Mouse (Mus musculus) testis, adult 2 months (tissue): ENCODE measurements around the gene Dio1. TPM values are rescaled to one million over a fixed set of nuclear protein-coding genes. Genes with fewer than 3 reads are reported as not detected.

ENCODE experiments used
- H3K27ac ChIP-seq: fragments of 200-500 bp; 2 replicates; pipeline ENCODE4 v1.5.1; 2012; ENCODE audit warnings: low read depth, low read length; ENCODE audit not compliant: control insufficient read depth, insufficient read depth
- H3K27me3 ChIP-seq: fragments of 200-500 bp; 2 replicates; pipeline ENCODE4 v1.6.1; 2012; ENCODE audit warnings: mild to moderate bottlenecking, low read length, moderate library complexity; ENCODE audit not compliant: control insufficient read depth, insufficient read depth
- H3K36me3 ChIP-seq: fragments of 200-500 bp; 2 replicates; pipeline ENCODE4 v1.6.1; 2012; ENCODE audit warnings: mild to moderate bottlenecking, low read length; ENCODE audit not compliant: control insufficient read depth, insufficient read depth
- H3K4me1 ChIP-seq: fragments of 200-500 bp; 2 replicates; pipeline ENCODE4 v1.6.1; 2012; ENCODE audit warnings: low read length; ENCODE audit not compliant: control insufficient read depth, insufficient read depth
- H3K4me3 ChIP-seq: fragments of 200-500 bp; 2 replicates; pipeline ENCODE4 v1.5.1; 2012; ENCODE audit warnings: low read depth, mild to moderate bottlenecking, low read length, moderate library complexity, mixed read lengths; ENCODE audit not compliant: control insufficient read depth
- CTCF ChIP-seq: fragments of 200-500 bp; IDR thresholded peaks from 2 replicates; pipeline ENCODE4 v1.5.1; 2012; ENCODE audit warnings: low read depth, mild to moderate bottlenecking, inconsistent platforms, low read length, moderate library complexity; ENCODE audit not compliant: control insufficient read depth, insufficient read depth, insufficient replicate concordance
- POLR2A ChIP-seq: fragments of 200-500 bp; IDR thresholded peaks from 2 replicates; pipeline ENCODE4 v1.6.1; 2012; ENCODE audit warnings: low read depth, mild to moderate bottlenecking, inconsistent platforms, low read length, moderate library complexity; ENCODE audit not compliant: control insufficient read depth
- polyA plus RNA-seq: library from polyadenylated mRNA; depleted of rRNA; stranded (reverse); fragments of >200 nt; gene quantifications from 2 replicates; pipeline ENCODE4 v1.2.3, GENCODE M21; 2012; rRNA removed

Gene Dio1
- polyA plus RNA-seq, result 0.12 TPM in 1 of 2 replicates, not detected in the other

DNA sequence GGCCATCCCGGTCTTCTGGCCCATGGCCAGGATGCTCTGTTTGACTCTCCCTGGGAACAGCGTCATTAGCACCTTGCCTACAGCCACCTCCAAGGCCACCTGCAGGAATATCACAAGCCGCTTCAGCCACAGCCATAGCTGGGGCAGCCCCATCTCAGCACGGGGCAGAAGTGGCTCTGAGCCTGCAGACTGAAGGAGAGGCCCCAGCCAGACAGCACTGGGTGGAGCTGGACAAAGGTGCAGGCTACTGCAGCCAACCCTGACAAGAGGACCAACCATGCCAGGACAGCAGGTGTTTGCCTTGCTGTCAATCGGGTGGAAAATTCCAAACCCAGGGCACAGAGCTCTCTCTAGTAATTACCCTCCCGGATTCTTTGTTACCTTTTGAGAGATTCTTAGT lies at the start of gene Dio1:
Dio1 (minus strand) TSS at position 204 of the 400 bp plus-strand sequence.
- TF ChIP-seq CTCF (no peak), POLR2A (no peak)
- Histone ChIP-seq H3K27me3 (no peaks in the 10 kb centered on the region), H3K27ac (no peak within 1 kb of the TSS), H3K4me1 (peaks cover 2% of the 10 kb centered on the region; the same call in 1 of the 2 replicates), H3K4me3 (no peak within 1 kb of the TSS), H3K36me3 (no peaks in the 10 kb centered on the region)

DNA sequence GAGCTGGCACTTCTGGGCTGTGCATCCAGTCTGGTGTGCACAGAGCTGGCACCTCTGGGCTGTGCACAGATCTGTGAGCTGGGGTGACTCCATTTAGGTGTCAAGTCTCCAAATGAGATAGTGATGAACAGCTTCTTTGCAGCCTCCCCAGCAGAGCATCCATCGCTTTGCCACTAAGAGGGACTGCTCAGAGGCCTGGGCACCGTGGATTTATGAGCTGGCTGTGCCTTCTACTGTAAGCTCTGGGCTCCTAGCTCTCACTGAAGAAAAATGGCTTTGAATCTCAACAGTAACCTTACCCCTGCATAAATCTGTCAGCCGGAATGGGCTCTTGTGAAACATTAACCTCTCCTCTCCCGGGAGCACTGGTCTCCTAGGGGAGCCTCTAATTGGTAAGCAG lies 47.6 kb upstream of the Dio1 start:
- H3K36me3 ChIP-seq, result no peaks in the 10 kb centered on the region
- no peak for TF ChIP-seq CTCF
- TF ChIP-seq POLR2A, result no peak
- H3K27me3 ChIP-seq, result no peaks in the 10 kb centered on the region
- H3K4me3 ChIP-seq, result no peak overlapping the region
- H3K4me1 ChIP-seq, result no peaks in the 10 kb centered on the region
- H3K27ac ChIP-seq, result no peak overlapping the region

DNA sequence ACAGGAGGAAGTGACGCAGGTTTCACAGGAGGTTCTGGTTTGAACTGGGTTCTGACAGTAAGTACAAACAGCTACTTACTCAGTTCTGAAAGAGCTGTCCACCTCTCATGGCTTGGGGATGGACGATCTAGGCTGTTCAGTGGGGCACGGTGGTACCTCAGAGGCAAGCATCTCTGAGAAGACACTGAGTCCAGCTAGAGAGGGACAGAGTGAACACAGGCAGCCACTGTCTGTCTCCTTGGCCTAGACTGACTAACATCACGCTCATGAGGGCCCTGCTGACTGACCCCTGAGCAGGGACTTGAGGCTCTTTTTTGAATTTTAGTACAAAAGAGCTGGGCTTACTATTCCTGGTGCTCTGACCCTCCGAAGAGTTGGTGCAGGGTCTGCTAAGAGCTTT lies 47.2 kb upstream of the Dio1 start:
- Histone ChIP-seq H3K27ac (no peak overlapping the region), H3K4me3 (no peak overlapping the region), H3K27me3 (no peaks in the 10 kb centered on the region), H3K4me1 (no peaks in the 10 kb centered on the region), H3K36me3 (no peaks in the 10 kb centered on the region)
- no peak for TF ChIP-seq POLR2A
- TF ChIP-seq CTCF, result no peak

DNA sequence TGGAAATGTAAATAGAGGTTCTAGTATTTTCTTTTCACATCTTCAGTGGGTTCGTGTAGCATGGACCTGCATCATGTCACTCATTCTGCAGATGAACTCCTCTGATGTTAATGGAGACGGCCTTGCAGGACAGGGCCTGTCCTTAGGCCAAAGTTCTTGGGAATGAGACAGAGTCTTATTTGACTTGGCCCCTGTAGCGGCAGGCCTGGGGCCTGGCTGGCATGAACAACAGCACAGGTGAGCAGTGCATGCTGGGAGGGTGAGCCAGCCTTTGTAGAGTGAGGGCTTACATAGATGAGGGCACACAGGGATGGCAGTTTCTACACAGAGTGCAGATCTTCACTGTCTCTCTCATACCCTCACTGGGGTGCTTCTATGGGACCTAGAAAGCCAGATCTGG lies 46.6 kb upstream of the Dio1 start:
- no peaks in the 10 kb centered on the region for H3K4me1 ChIP-seq
- H3K4me3 ChIP-seq, result no peak overlapping the region
- no peak overlapping the region for H3K27ac ChIP-seq
- H3K36me3 ChIP-seq, result no peaks in the 10 kb centered on the region
- H3K27me3 ChIP-seq, result no peaks in the 10 kb centered on the region
- no peak for TF ChIP-seq CTCF
- TF ChIP-seq POLR2A, result no peak

DNA sequence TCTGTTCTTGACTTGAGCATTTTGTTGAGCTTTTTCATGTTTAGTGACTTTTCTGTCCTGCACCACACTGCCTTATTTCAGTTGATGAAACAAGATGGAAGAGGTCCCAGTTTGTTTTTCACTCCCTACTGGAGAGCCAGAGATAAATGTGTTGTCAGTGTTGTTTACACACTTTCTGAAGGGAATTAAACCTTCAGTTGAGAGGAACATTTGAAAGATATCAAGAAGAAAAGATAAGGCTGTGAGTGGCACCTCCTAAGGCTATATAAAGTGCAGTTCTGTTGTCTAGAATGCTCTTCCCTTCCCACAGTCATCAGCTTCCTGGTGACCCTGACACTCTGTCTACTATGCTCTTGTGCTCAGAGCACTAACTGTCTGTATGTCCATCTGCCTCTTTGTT lies 44.4 kb upstream of the Dio1 start:
- Histone ChIP-seq H3K4me1 (no peaks in the 10 kb centered on the region), H3K27me3 (no peaks in the 10 kb centered on the region), H3K36me3 (no peaks in the 10 kb centered on the region), H3K4me3 (no peak overlapping the region), H3K27ac (no peak overlapping the region)
- no peak for TF ChIP-seq POLR2A
- no peak for TF ChIP-seq CTCF

DNA sequence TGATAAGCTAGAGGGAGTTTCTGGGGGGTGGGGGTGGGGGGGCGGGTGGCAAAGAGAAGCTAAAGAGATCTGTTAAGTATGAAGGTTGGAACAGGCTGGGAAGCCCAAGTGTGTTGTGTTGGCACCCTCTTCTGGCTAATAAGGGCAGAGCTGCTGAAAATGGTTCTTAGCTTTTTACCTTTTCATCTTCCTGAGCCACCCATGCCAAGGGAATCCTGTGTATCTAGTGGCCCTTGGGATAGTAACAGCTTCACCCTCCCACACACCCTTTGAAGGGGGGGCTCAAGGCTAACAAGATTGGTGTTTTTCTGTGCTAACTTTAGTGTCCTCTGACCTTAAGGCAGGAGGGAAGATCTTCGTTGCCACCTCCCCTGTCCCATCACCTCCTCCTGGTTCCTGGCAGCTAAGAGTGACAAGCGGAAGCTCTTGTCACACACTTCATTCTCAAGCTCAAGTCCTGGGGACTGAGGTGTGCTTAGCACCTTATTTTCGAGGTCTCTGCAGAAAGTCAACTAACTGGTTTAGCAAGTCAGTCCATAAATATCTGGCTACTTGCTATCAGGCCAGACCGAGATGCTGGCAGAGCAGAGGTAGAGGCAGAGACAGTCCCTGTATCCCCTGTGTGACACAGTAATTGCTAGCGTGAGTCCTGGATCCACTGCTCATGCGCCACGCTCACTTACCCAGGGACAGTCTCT lies 42.5 kb upstream of the Dio1 start:
- no peaks in the 10 kb centered on the region for H3K4me1 ChIP-seq
- no peaks in the 10 kb centered on the region for H3K36me3 ChIP-seq
- no peaks in the 10 kb centered on the region for H3K27me3 ChIP-seq
- H3K27ac ChIP-seq, result no peak overlapping the region
- H3K4me3 ChIP-seq, result no peak overlapping the region
- TF ChIP-seq POLR2A (no peak), CTCF (no peak; the same call in 1 of the 2 replicates)

DNA sequence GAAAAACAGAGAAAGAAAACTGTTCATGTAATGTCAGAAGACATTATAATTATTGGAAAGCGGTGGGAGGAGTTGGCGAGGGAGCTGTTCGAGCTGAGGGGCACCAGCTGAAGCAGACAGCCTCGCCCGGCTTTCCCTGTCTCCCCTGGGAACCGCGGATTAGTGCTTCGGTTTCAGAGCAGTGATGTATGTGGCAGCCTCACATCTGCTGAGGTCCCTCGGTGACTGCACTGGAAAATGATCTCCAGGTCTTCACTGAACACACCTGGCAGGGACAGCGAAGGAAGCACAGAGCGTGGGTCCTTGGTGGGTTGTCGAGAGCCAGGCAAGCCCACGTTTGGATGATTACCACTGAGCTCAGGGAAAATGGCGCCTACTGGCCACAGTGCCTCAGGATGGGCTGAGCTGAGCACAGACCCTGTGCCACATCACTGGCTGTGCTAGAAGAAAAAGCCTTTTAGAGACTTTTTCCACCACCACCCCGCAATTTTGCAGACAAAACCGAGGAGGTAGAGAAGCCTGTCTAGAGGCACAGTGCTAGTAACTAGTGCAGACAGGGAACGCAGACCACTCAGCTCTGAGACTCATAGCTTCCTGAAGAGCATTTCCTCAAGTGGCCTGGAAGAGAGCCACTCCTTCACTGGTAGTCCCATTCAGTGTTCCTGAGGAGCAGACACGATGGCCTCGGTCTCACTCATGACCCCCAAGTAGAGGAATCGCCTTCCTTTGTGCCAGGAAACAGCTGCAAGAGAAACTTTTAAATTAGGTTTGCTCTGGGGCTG lies 41.8 kb upstream of the Dio1 start:
- TF ChIP-seq POLR2A (no peak), CTCF (no peak)

DNA sequence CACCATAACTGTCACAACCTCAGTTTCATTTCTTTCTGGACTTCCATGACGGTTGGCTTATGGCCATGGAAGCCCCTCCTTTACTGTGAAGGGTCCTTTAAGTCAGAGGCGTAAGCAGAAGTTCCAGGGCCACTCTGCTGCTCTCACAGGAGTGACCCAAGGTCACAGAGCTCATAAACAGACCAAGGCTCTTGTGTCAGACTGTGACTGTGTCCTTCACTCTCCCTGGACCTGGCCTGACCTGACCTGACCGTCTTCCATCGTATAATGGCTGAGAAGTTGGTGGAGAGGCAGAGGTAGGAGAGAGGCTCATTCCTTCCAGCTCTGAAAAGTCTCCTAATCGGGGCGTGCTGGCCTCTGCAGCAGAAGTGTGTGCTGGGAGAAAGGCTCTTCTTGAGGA lies 40.3 kb upstream of the Dio1 start:
- no peaks in the 10 kb centered on the region for H3K27me3 ChIP-seq
- H3K36me3 ChIP-seq, result no peaks in the 10 kb centered on the region
- H3K4me3 ChIP-seq, result no peak overlapping the region
- TF ChIP-seq POLR2A (no peak), CTCF (no peak)
- H3K27ac ChIP-seq, result no peak overlapping the region
- H3K4me1 ChIP-seq, result no peaks in the 10 kb centered on the region

More for the DNA sequence above, 41.8 kb upstream of the Dio1 start:
- no peak overlapping the region for H3K27ac ChIP-seq
- no peaks in the 10 kb centered on the region for H3K4me1 ChIP-seq
- H3K36me3 ChIP-seq, result no peaks in the 10 kb centered on the region
- no peaks in the 10 kb centered on the region for H3K27me3 ChIP-seq
- no peak overlapping the region for H3K4me3 ChIP-seq
